Comparison of ENCODE assay signal across 8 mouse cellular contexts in genomic region chr4:105225512-105225911, GRCm38 (mm10).
A peak's percentile ranks its signal among the peaks of the same experiment; 100 is the strongest.
DNase-seq lines count a peak whose midpoint lies in the region; ATAC-seq and TF ChIP-seq lines count a peak whose summit lies in the region.

No protein-coding gene starts in this region.

- H3K4me2 ChIP-seq in midbrain, embryonic 15.5 days: no peak overlapping the region

- H3K4me3 ChIP-seq in E14TG2a.4 (replicated peaks; ENCODE audit: low read length): peak overlapping the region; percentile 4; the same call in 1 of the 2 replicates
- H3K4me3 ChIP-seq in midbrain, embryonic 15.5 days: no peak overlapping the region

- no peak for DNase-seq in frontal cortex, postnatal 25 days (ENCODE audit: low spot score in 2 of 2)
- DNase-seq in frontal cortex, adult 2 months (ENCODE audit: extremely low spot score in 1 of 2, low spot score in 1 of 2): peak; percentile 47 to 77
- DNase-seq in left cerebral cortex, adult 9 months (ENCODE audit: low spot score in 2 of 2): peak; percentile 33 to 60
- no peak for DNase-seq in MN1 (ENCODE audit: low spot score)

- WGBS in midbrain, embryonic 15.5 days: 80% methylated on average over 2 of the region's 2 CpGs

- TF ChIP-seq CTCF in E14TG2a.4 (conservative IDR thresholded peaks at IDR 0.05; ENCODE audit: low read length): no peak

- no peaks in the 10 kb centered on the region for H3K9me3 ChIP-seq in E14TG2a.4 (ENCODE audit: low read length)
- no peaks in the 10 kb centered on the region for H3K9me3 ChIP-seq in midbrain, embryonic 15.5 days

- ATAC-seq in frontal cortex, adult (ENCODE audit: low TSS enrichment): peak; percentile 94
- ATAC-seq in monocyte, adult 5-6 weeks (replicated peaks; ENCODE audit: insufficient number of reproducible peaks, low FRiP score, low TSS enrichment, poor library complexity, severe bottlenecking): 0 out of 2 replicates have a peak, but pooled peaks have one; percentile 48
- no peak for ATAC-seq in midbrain, embryonic 15.5 days (replicated peaks)

- H3K9ac ChIP-seq in midbrain, embryonic 15.5 days: no peak overlapping the region

- no peaks in the 10 kb centered on the region for H3K27me3 ChIP-seq in E14TG2a.4 (ENCODE audit: insufficient read depth, low read length)
- H3K27me3 ChIP-seq in midbrain, embryonic 15.5 days (replicated peaks): no peaks in the 10 kb centered on the region

- H3K36me3 ChIP-seq in E14TG2a.4 (ENCODE audit: insufficient read depth, low read length): peaks cover 31% of the 10 kb centered on the region
- no peaks in the 10 kb centered on the region; the same call in 1 of the 2 replicates for H3K36me3 ChIP-seq in midbrain, embryonic 15.5 days (replicated peaks)

- H3K27ac ChIP-seq in midbrain, embryonic 15.5 days: no peak overlapping the region

- peaks cover 81% of the 10 kb centered on the region for H3K4me1 ChIP-seq in E14TG2a.4 (replicated peaks; ENCODE audit: low read depth, low read length)
- no peaks in the 10 kb centered on the region for H3K4me1 ChIP-seq in midbrain, embryonic 15.5 days

Comparison
In these comparisons a context has a peak if more than half of its experiments do, and no peak if none do; other contexts are left out.
1. DNase-seq: peak in frontal cortex, adult 2 months (2 of 2) and left cerebral cortex, adult 9 months (2 of 2); none in frontal cortex, postnatal 25 days (0 of 2) and MN1 (single experiment).